Mouse (Mus musculus) bone marrow, adult 2 months (tissue): ENCODE data around the gene Aqp11.

Source experiments
- CTCF ChIP-seq: fragments of 200-500 bp; IDR thresholded peaks from 2 replicates; pipeline ENCODE4 v1.5.1; 2011; ENCODE audit warnings: low read length, control low read depth; ENCODE audit not compliant: control insufficient read depth, insufficient read depth
- POLR2A ChIP-seq: fragments of 200-500 bp; IDR thresholded peaks from 2 replicates; pipeline ENCODE4 v1.6.1; 2011; ENCODE audit warnings: low read depth, mild to moderate bottlenecking, control low read depth, low read length, borderline replicate concordance; ENCODE audit not compliant: control insufficient read depth

GRCm38 (mm10) chr7:97780815-97781214 lies 42.7 kb upstream of the Aqp11 start:
- TF ChIP-seq CTCF: no peak
- TF ChIP-seq POLR2A: no peak
